Mouse (Mus musculus) bone marrow, adult 2 months (tissue): ENCODE measurements around the gene Apc2.

Experiments
- CTCF ChIP-seq: fragments of 200-500 bp; IDR thresholded peaks from 2 replicates; pipeline ENCODE4 v1.5.1; 2011; ENCODE audit warnings: low read length, control low read depth; ENCODE audit not compliant: control insufficient read depth, insufficient read depth
- POLR2A ChIP-seq: fragments of 200-500 bp; IDR thresholded peaks from 2 replicates; pipeline ENCODE4 v1.6.1; 2011; ENCODE audit warnings: low read depth, mild to moderate bottlenecking, control low read depth, low read length, borderline replicate concordance; ENCODE audit not compliant: control insufficient read depth

DNA sequence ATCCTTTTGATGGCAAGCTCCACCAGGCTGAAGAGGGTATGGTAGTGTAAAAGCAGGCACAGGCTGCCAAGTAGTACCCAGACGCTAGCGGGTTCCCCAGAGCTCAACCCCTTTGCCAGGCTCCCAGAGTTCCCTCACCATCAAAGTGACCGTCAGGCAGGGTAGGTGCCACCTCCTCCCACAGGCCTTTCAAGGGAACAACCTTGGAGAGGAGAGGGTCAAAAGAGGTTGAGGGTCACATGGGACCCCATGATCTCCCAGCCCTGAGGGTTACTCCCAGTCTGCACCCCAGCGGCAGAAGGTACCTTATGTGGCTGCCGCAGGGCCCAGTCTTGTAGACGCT, 36.3 kb upstream of the Apc2 start:
- no peak for TF ChIP-seq CTCF
- no peak for TF ChIP-seq POLR2A
